Mouse (Mus musculus): ENCODE data around the gene Pde9a. TPM values are rescaled to one million over a fixed set of nuclear protein-coding genes. Genes with fewer than 3 reads are reported as not detected.

The Pde9a gene
- polyA plus RNA-seq, 1 experiment from 2014 or later = 5.6 TPM

GRCm38 (mm10) chr17:31418804-31419597 lies 33.0 kb downstream of the Pde9a start:
- Histone ChIP-seq H3K9ac (no peak overlapping the region), H3K27me3 (replicated peaks) (no peaks in the 10 kb centered on the region), H3K4me2 (no peak overlapping the region), H3K9me3 (replicated peaks) (no peaks in the 10 kb centered on the region), H3K36me3 (no peaks in the 10 kb centered on the region), H3K4me1 (replicated peaks) (peaks cover 28% of the 10 kb centered on the region), H3K27ac (ENCODE audit: poor library complexity, severe bottlenecking) (peak overlapping the region; percentile 20; the same call in 1 of the 2 replicates), H3K4me3 (no peak overlapping the region)
- ATAC-seq (ENCODE audit: insufficient number of reproducible peaks, low FRiP score) = no peak
- 74% methylated on average over 17 of the region's 17 CpGs for WGBS

GRCm38 (mm10) chr17:31419598-31419950 lies 33.6 kb downstream of the Pde9a start:
- Histone ChIP-seq H3K4me2 (no peak overlapping the region), H3K36me3 (no peaks in the 10 kb centered on the region), H3K27me3 (replicated peaks) (no peaks in the 10 kb centered on the region), H3K9ac (no peak overlapping the region), H3K27ac (ENCODE audit: poor library complexity, severe bottlenecking) (peak overlapping the region; percentile 20; the same call in 1 of the 2 replicates), H3K4me3 (no peak overlapping the region), H3K9me3 (replicated peaks) (no peaks in the 10 kb centered on the region), H3K4me1 (replicated peaks) (peaks cover 33% of the 10 kb centered on the region)
- ATAC-seq (ENCODE audit: insufficient number of reproducible peaks, low FRiP score) = no peak
- 54% methylated on average over 2 of the region's 2 CpGs for WGBS

GRCm38 (mm10) chr17:31419995-31420394 lies 34.0 kb downstream of the Pde9a start:
- Histone ChIP-seq H3K4me1 (replicated peaks) (peaks cover 36% of the 10 kb centered on the region), H3K9ac (no peak overlapping the region), H3K36me3 (no peaks in the 10 kb centered on the region), H3K27ac (ENCODE audit: poor library complexity, severe bottlenecking) (peak overlapping the region; percentile 20; the same call in 1 of the 2 replicates), H3K27me3 (replicated peaks) (no peaks in the 10 kb centered on the region), H3K4me2 (peak overlapping the region; percentile 26; the same call in 1 of the 2 replicates), H3K9me3 (replicated peaks) (no peaks in the 10 kb centered on the region), H3K4me3 (no peak overlapping the region)
- WGBS = 19% methylated on average over 3 of the region's 3 CpGs
- ATAC-seq (ENCODE audit: insufficient number of reproducible peaks, low FRiP score) = peak; percentile 54; the same call in 1 of the 2 replicates

- H3K36me3 ChIP-seq = no peaks in the 10 kb centered on the region
- no peak overlapping the region for H3K27ac ChIP-seq (ENCODE audit: poor library complexity, severe bottlenecking)
- no peaks in the 10 kb centered on the region for H3K9me3 ChIP-seq (replicated peaks)
- H3K9ac ChIP-seq = no peak overlapping the region
- 78% methylated on average over 16 of the region's 16 CpGs for WGBS
- no peaks in the 10 kb centered on the region for H3K27me3 ChIP-seq (replicated peaks)
- peaks cover 39% of the 10 kb centered on the region for H3K4me1 ChIP-seq (replicated peaks)
- no peak overlapping the region for H3K4me3 ChIP-seq
- H3K4me2 ChIP-seq = peak overlapping the region; percentile 26; the same call in 1 of the 2 replicates
- ATAC-seq (ENCODE audit: insufficient number of reproducible peaks, low FRiP score) = no peak
Observed at GRCm38 (mm10) chr17:31420658-31421057, 34.6 kb downstream of the Pde9a start.

- Histone ChIP-seq H3K36me3 (no peaks in the 10 kb centered on the region), H3K9me3 (replicated peaks) (no peaks in the 10 kb centered on the region), H3K4me3 (no peak overlapping the region), H3K4me1 (replicated peaks) (peaks cover 48% of the 10 kb centered on the region), H3K9ac (no peak overlapping the region), H3K27ac (ENCODE audit: poor library complexity, severe bottlenecking) (no peak overlapping the region), H3K4me2 (no peak overlapping the region), H3K27me3 (replicated peaks) (no peaks in the 10 kb centered on the region)
- WGBS = 90% methylated on average over 1 of the region's 1 CpGs
- ATAC-seq (ENCODE audit: insufficient number of reproducible peaks, low FRiP score) = no peak
Observed at GRCm38 (mm10) chr17:31422381-31422780, 36.4 kb downstream of the Pde9a start.

GRCm38 (mm10) chr17:31423020-31423419 lies 37.0 kb downstream of the Pde9a start:
- H3K4me1 ChIP-seq (replicated peaks) = peaks cover 48% of the 10 kb centered on the region
- no peak for ATAC-seq (ENCODE audit: insufficient number of reproducible peaks, low FRiP score)
- H3K9me3 ChIP-seq (replicated peaks) = no peaks in the 10 kb centered on the region
- no peak overlapping the region for H3K27ac ChIP-seq (ENCODE audit: poor library complexity, severe bottlenecking)
- H3K27me3 ChIP-seq (replicated peaks) = no peaks in the 10 kb centered on the region
- no peak overlapping the region for H3K4me2 ChIP-seq
- H3K4me3 ChIP-seq = no peak overlapping the region
- no peaks in the 10 kb centered on the region for H3K36me3 ChIP-seq
- no peak overlapping the region for H3K9ac ChIP-seq
- WGBS = 61% methylated on average over 2 of the region's 2 CpGs

- WGBS = 66% methylated on average over 4 of the region's 4 CpGs
- ATAC-seq (ENCODE audit: insufficient number of reproducible peaks, low FRiP score) = no peak
- no peak overlapping the region for H3K27ac ChIP-seq (ENCODE audit: poor library complexity, severe bottlenecking)
Observed at GRCm38 (mm10) chr17:31424358-31424757, 38.3 kb downstream of the Pde9a start.

GRCm38 (mm10) chr17:31424798-31425197 lies 38.8 kb downstream of the Pde9a start:
- H3K4me2 ChIP-seq = no peak overlapping the region
- H3K4me1 ChIP-seq (replicated peaks) = peaks cover 35% of the 10 kb centered on the region
- H3K36me3 ChIP-seq = peaks cover 3% of the 10 kb centered on the region; the same call in 1 of the 2 replicates
- no peak overlapping the region for H3K27ac ChIP-seq (ENCODE audit: poor library complexity, severe bottlenecking)
- H3K9ac ChIP-seq = 0 out of 2 replicates have a peak overlapping the region, but pooled peaks have one; percentile 5
- H3K9me3 ChIP-seq (replicated peaks) = peaks cover 4% of the 10 kb centered on the region
- 29% methylated on average over 8 of the region's 8 CpGs for WGBS
- H3K4me3 ChIP-seq = no peak overlapping the region
- no peak for ATAC-seq (ENCODE audit: insufficient number of reproducible peaks, low FRiP score)
- no peaks in the 10 kb centered on the region for H3K27me3 ChIP-seq (replicated peaks)

More at GRCm38 (mm10) chr17:31424358-31424757, 38.3 kb downstream of the Pde9a start:
- H3K36me3 ChIP-seq = peaks cover under 1% of the 10 kb centered on the region; the same call in 1 of the 2 replicates
- no peak overlapping the region for H3K4me3 ChIP-seq
- peaks cover 1% of the 10 kb centered on the region for H3K9me3 ChIP-seq (replicated peaks)
- 0 out of 2 replicates have a peak overlapping the region, but pooled peaks have one; percentile 5 for H3K9ac ChIP-seq
- H3K4me1 ChIP-seq (replicated peaks) = peaks cover 40% of the 10 kb centered on the region
- no peaks in the 10 kb centered on the region for H3K27me3 ChIP-seq (replicated peaks)
- no peak overlapping the region for H3K4me2 ChIP-seq

- Histone ChIP-seq H3K27me3 (replicated peaks) (no peaks in the 10 kb centered on the region), H3K9me3 (replicated peaks) (peaks cover 4% of the 10 kb centered on the region), H3K4me3 (no peak overlapping the region), H3K4me2 (no peak overlapping the region), H3K36me3 (peaks cover 8% of the 10 kb centered on the region; the same call in 1 of the 2 replicates), H3K9ac (no peak overlapping the region), H3K4me1 (replicated peaks) (peaks cover 23% of the 10 kb centered on the region), H3K27ac (ENCODE audit: poor library complexity, severe bottlenecking) (no peak overlapping the region)
- WGBS = 60% methylated on average over 13 of the region's 13 CpGs
- ATAC-seq (ENCODE audit: insufficient number of reproducible peaks, low FRiP score) = no peak
Observed at GRCm38 (mm10) chr17:31425827-31426698, 40.1 kb downstream of the Pde9a start.

GRCm38 (mm10) chr17:31429402-31429801 lies 43.4 kb downstream of the Pde9a start:
- Histone ChIP-seq H3K36me3 (peaks cover 8% of the 10 kb centered on the region; the same call in 1 of the 2 replicates), H3K27ac (ENCODE audit: poor library complexity, severe bottlenecking) (no peak overlapping the region), H3K4me2 (no peak overlapping the region), H3K4me1 (replicated peaks) (peaks cover 39% of the 10 kb centered on the region), H3K4me3 (no peak overlapping the region), H3K9ac (no peak overlapping the region), H3K27me3 (replicated peaks) (no peaks in the 10 kb centered on the region), H3K9me3 (replicated peaks) (peaks cover 4% of the 10 kb centered on the region)
- no peak for ATAC-seq (ENCODE audit: insufficient number of reproducible peaks, low FRiP score)
- 84% methylated on average over 2 of the region's 2 CpGs for WGBS

- H3K4me3 ChIP-seq = no peak overlapping the region
- peaks cover 4% of the 10 kb centered on the region for H3K9me3 ChIP-seq (replicated peaks)
- no peaks in the 10 kb centered on the region for H3K27me3 ChIP-seq (replicated peaks)
- ATAC-seq (ENCODE audit: insufficient number of reproducible peaks, low FRiP score) = no peak
- H3K36me3 ChIP-seq = peaks cover 8% of the 10 kb centered on the region; the same call in 1 of the 2 replicates
- no peak overlapping the region for H3K27ac ChIP-seq (ENCODE audit: poor library complexity, severe bottlenecking)
- peaks cover 26% of the 10 kb centered on the region for H3K4me1 ChIP-seq (replicated peaks)
- WGBS = 71% methylated on average over 5 of the region's 5 CpGs
- H3K9ac ChIP-seq = no peak overlapping the region
- H3K4me2 ChIP-seq = no peak overlapping the region
Observed at GRCm38 (mm10) chr17:31432878-31433281, 46.9 kb downstream of the Pde9a start.

Measured in heart, embryonic 12.5 days (tissue).